Mouse (Mus musculus) layer of hippocampus, postnatal 25 days (tissue): ENCODE results near the gene Cltc. TPM values are rescaled to one million over a fixed set of nuclear protein-coding genes. Genes with fewer than 3 reads are reported as not detected.
"Not testable (repeated sequence)": the region's sequence is repeated elsewhere in the genome, so short reads cannot be mapped to it uniquely, and the experiment has no call there.

ENCODE experiments used
- DNase-seq, 2 experiments: peaks; one replicate each; pipeline ENCODE4 v3.0.0; 2022; ENCODE audit warnings: mixed read lengths in 2 of 2, low spot score in 1 of 2; ENCODE audit errors: extremely low spot score in 1 of 2
- total RNA-seq, 2 experiments: library from RNA; stranded (reverse); gene quantifications; 2 replicates each; pipeline ENCODE4 v1.2.3; 2021

The Cltc gene
- 100 to 1,000 TPM; 453 to 461 TPM for total RNA-seq

DNA sequence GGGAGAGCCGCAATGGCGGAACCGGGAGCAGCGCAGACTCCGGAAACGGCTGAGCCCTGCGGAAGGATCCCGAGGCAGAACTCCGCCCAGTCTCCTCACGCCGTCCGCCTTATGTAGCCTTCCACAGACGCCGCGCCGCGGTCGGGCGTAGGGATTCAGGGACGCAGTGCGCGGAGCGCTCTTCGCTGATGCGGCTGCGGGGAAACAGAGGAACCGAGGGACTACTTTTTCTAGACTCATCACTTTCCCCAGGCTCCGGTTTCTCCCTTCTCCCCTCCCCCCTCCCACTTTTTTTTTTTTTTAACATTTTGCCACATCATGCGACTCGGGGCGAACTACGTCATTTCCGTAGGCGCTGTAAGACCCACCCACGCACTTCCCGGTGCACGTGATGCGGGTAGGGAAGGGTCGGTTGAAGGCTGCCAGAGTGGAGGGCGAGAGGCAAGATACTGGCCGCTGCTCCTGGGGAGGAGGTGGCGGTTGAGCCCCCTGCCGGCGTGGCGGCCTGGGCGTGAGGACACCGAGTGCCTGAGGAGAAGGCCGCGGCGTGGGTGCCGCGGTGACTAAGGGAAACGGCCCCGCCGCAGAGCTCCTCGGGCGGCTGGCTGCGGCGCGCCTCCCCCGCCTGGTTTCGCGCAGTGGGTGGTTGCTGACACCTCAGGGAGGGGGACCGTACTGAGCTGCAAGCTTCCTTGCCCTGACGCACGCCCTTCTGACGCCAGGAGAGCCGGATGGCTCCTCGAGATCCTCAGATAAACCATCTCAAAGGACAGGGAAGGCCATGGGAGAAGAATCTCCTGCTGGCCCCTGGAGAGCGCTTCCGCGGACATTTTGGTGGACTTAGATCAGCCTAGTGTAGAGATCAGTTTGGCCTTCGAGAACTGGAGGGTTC lies at the start of gene Cltc:
Gene Cltc (minus strand): TSS at position 86 of the 892 bp plus-strand sequence.
- peak; percentile 93 to 98 for DNase-seq

DNA sequence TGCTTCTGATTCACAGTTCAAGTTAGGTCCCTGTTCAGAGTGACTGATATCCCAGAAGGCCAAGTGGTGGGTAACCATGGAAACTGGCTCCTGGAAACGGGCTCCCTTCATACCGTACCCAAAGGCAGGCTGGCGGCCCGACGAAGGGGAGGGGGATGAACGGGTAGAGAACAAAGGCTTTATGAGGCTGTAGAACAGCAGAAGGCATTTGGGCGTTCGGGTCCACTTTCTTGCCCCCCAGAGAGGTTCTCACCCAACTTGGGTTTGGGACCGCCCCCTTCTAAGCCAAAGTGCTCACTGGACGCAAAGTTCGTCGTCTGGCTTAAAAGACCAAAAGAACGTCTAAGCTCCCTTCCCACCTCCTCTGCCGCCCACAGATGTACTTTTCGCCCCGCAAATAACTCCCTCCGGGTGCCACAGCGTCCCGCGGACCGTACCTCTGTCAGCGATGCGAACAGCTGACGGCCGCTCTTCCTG lies 49.7 kb upstream of the Cltc start:
- peak in 1 of 2 experiments; percentile 55 for DNase-seq

DNA sequence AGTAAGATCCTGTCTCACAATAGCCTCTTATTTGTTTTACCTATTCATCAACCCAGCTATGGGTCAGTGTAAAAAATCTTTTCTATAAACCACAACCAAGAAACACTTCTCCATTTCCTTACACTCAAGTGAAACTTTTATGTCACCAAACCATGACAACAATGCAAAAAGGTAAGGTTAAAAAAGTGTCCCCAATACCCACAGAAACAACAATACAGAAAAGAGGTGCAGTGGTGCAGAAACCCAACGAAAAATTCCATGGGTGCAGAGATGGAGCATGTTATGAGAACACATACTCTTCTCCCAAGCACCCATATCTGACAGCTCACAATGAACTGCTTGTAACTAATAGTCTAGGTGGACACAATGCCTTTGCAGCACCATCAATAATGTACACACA lies 36.8 kb upstream of the Cltc start:
- no peak for DNase-seq

DNA sequence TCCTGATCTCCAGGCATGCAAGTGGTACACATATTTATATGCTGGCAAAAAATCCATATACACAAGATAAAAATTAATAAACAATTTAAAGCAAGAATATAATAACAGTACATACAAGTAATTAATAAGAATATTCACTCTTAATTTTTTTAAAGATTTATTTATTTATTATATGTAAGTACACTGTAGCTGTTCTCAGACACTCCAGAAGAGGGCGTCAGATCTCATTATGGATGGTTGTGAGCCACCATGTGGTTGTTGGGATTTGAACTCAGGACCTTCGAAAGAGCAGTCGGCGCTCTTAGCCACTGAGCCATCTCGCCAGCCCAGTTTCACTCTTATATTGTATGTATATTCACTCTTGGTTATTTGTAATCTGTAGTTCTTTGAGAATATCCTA lies 30.1 kb upstream of the Cltc start:
- DNase-seq = not testable (repeated sequence)

DNA sequence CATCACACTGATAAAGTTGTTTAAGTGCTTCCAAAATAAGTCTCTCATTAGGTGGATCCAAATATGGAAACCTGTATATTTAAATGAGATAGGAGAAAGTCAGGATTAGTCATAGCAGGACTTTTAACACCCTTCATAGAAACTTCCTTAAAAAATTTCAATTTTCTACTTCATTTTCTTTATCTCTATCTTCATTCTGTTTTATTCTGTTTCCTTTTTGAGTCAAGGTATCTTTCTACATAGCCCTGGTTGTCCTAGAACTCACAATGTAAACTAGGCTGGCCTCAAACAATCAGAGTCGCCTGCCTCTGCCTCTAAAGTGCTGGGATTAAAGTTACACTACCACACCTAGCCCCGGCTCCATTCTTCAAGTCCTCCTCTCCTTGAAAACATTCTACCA lies 28.4 kb upstream of the Cltc start:
- DNase-seq = no peak

DNA sequence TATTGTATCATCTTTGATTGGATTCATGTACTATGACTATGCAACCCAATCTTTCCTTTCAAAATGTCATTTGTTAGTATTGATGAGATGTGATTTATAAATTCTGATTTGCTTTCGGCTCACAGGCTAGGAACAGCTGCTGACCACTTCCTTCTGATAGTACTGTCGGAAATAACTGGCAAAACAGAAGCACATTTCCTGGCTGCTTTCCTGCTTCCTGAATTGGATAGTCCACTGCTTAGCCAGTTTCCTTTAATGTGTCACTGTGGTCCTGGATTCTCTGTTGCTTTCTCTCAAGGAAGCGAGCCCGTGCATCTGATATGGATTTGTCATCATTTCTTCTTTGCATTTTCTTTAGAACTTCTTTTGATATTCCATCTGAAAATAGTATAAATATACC lies 12.5 kb upstream of the Cltc start:
- DNase-seq = no peak

DNA sequence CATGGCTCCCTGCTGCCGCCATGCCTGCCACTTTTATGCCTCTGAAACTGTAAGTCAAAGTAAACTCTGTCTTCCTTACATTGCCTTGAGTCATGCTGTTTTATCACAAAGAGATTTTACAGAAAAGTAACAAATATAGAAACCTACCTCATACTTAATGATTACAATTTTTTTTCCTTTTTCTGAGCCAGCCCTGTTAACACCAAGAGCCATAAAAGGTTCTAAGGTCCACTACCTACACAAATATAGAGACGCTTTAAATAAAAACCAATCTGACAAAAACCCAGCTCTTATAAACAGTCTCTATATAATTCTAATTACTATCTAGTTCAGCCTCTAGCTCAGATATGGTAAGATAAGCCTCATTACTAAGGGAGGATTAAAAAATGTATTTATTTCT lies 7.1 kb upstream of the Cltc start:
- no peak for DNase-seq

DNA sequence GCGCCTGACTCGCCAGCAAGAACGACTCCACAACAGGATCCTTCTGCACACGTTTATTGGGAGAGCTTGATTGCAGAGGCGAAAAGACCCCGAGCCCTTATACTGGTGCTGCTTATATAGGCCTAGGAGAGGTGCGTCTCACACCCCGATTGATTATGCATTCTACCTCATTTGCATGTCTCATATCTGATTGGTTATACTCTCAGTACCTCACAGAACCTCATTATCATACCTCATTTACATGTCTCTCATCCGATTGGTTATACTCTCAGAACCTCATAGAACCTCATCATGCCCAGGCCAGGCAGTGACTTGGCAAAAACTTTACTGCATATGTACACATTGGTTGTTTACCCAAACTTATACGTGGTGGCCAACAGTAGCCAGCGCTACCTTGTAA lies 5.8 kb upstream of the Cltc start:
- not testable (repeated sequence) for DNase-seq

DNA sequence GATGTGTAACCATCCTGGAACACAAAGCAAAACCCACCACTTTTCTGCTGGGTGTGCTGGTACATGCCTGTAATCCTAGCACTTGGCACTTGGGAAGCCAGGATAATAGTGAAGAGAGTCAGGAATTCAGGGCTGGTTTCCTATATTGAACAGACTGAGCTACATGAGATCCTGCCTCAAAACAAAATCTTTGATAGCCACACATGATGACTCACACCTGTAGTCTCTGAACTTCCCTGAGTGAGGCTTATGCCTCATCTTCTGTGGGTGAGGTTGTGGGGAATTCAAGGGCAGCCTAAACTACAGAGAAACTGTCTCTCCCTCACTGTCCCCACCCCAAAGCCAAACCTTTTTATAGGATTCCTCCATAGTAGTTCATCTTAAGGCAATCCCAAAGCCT lies 3.0 kb upstream of the Cltc start:
- DNase-seq = no peak

DNA sequence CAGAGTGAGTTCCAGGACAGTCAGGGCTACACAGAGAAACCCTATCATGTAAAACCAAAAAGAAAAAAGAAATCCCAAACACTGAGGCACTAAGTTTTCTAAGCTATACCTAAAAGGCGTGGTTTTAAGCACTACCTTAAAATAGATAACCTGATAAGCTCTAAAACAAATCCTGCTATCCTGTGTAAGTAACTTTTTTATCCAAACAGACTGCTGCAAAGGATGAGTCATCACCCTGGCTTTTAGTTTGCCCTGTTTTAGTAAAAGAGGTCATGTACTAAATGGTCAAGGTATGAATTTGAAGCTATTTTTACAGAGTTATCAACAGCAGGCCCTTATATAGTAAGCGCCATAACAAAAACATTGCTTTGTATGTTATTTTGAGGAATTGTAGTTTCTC lies 2.5 kb upstream of the Cltc start:
- DNase-seq = no peak

DNA sequence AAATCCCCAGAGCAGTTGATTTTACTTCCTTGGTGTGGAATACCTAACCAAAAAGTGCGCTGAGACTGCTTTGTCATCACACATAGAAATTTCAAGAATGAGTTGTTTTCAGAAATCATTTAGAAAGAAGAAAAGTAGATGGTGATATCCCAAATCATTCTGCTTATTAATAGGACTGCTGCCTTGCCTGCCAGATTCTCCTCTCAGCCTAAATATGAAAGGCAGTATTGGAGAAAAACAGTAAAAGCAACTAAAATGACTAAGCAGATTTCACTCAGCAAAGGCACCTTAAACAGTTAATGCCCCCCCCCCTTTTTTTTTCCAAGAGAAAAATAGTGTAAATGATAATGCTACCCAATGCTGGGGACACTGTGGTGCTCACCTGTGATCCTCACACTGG lies 1.9 kb upstream of the Cltc start:
- no peak for DNase-seq

DNA sequence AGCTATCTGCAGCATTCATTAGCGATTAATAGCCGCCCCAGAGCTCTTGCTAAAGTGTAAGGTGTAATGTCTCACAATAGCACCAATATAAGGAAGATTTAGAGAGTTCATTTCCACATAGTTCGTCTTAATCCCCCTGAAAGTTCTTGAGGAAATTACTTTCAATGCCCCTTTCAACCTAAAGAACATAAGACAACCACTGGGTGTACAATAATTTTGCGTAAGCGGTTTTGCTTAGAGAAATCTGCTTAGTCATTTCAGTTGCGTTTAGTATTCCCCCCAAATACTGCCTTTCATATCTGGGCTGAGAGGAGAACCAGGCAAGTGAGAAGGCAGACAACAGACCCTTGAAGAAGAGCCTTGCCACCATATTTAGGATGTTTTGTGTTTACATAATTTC lies 1.2 kb upstream of the Cltc start:
- no peak for DNase-seq

DNA sequence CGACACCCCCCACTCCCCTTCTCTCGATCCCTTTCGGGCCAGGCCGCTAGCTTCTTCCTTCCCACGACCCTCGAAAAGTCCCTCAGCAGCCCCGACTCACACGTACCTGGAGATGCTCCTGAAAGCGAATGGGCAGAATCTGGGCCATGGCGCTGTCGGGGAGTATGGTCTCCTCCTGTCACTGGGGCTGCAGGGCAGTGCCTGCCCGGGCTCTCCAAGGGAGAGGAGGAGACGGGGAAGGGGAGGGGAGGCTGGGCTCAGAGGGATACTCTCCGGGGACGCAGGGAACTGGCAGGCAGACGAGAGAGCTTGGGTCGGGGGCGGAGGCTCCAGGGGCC lies 254 bp downstream of the Cltc start:
- DNase-seq = no peak

DNA sequence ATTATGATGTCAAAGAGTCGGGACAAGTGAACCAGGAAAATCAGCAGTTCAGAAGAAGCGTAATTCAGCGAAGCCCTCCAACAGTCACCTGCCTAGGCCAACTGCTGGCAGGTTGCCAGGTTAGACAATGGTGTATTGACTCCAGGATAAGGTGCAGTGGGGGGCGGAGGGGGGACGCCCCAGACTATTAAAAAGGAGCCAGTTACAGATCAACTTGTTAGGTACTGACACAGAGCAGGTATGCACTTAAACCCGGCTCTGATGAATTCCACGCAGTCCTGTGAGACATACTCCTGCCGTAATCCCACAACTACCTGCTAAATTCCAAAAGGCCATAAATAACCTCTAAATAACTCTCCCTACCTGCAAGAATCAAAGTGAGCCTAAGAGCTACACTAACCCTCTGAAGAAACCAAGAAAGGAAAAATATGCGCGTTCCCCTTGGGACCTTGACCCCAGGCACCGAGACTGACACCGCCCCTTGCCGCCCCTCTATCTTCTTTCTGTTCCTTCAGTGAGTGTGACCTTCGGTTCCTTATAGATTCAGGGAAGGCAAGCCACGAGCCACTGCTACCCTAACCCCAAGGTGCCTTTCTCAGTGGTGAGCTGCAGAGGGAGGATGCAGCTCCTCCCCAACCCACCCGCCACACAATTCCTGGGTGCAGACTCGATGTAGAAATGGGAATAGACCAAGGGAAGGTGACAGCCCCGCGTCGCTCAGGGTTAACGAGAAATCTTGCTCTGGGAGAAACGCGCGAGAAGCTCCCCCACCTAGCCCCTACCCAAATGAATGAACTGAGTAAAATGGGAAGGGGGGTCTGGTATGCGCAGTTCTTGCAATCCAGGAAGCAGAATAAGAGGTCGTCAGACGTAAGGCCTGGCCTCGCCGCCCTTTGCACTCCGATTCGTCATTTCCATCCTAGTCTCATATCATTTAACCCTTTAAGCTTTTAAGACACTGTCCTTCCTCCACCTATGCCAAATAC lies 916 bp downstream of the Cltc start:
- peak in 1 of 2 experiments; percentile 22 for DNase-seq

DNA sequence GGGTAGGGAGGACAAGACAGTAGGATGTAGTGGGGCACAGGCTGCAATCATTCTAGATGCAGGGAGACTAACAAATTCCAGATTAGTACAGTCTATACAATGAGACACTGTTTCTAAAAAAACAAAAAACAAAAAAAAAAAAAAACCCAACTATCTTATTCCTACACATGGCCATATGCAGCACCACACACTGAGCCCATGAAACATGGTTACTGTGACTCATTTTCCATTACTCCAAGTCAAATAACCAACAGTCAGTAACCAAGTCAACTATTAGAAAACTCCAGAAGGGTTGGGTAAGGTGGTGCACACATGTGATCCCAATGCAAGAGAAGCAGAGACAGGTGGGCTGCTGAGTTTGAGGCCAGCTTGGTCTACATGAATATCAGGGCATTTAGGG lies 5.0 kb downstream of the Cltc start:
- no peak for DNase-seq

DNA sequence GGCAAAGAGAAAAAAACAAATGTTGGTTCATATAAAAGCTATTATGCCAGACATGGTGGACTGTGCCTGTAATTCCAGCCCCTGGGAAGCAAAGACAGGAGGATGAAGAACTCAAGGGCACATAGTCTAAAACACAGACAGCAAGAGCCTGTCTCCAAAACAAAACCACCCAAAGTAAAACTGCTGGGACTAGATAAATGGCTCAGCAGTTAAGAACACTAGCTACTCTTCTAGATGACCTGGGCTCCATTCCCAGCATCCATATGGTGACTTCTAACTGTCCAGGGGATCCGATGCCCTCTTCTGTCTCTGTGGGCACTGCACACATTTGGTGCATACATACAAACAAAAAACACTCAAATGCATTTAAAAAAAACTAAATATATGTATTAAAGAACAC lies 6.4 kb downstream of the Cltc start:
- DNase-seq = no peak

DNA sequence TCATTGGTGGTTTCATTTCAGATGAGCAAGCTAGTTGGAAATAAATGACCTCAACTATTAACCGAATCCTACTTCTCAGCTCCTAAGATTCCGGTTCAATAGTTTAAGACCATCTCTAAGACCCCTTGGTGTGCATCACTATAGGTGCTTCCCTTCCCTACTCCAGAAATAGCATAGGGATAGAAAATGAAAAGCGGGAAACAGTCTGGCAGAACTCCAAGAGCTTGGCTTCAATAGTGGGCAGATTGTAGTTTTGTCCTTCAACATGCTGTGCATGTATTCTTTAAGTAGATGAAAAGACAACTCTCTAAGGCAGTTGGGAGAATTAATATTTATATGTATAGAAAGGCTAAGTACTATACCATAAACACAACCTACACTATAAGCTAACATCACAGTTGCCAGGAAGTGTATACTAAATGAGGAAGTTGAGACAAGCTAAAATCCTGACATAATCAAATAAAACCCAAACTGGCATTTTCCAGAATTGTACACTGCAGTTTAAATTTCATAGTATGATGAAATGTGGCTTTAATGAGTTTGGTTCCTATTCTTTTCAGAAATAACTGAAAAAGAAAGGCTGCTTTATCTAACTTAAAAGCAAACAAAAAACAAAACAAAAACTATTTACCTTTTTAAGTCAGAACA lies 7.5 kb downstream of the Cltc start:
- DNase-seq = no peak

DNA sequence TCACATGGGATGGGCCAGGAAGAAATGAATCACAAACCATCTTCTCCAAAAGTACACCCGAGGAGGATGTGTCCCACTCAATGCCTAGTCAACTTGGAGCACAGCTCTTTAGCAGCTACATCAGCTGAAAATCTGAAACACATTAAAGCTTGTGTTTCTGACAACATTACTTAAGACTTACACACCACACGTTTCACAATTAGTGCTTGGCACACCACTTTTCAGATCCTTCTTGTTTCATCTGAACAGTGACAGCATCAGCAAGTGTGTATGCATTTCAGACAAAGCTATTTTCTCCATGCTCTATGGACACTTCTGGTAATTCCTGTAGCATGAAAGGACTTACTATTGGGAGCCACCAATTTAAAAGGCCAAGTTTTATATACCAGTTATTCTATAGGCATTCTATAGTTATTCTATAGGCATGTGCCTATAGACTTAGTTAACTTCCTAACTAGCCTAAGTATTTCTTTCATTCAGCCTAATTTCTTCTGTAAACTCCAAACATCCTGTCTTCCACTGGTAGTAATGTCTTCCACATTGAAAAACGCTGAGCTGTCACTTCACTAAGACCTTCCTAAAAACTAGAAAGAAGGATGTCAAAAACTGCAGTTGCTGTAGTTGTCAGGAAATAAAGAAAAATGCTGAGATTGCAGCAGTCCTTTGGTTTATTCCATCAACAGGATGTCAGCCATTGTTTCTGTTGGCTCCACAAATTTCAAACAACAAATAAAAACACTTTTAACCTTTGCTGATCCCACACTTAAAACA lies 11.5 kb downstream of the Cltc start:
- DNase-seq = no peak

DNA sequence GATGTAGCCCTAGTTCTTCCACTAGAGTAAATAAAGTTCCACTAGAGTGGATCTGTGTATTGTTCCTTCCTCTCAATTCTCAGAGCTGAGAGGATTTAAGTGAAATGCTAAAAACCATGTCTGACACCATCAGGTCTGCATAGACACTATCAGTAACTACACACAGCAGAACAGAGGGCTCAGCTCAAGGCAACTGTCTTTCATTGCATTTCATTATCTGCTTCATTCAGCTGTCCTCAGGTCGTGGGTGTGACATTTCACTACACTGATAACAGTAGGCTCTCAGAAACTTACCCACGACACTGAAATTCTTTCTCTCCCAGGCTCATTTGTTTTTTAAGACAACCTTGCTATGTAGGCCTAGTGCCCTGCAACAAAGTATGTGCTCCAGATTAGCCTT lies 14.8 kb downstream of the Cltc start:
- no peak for DNase-seq

DNA sequence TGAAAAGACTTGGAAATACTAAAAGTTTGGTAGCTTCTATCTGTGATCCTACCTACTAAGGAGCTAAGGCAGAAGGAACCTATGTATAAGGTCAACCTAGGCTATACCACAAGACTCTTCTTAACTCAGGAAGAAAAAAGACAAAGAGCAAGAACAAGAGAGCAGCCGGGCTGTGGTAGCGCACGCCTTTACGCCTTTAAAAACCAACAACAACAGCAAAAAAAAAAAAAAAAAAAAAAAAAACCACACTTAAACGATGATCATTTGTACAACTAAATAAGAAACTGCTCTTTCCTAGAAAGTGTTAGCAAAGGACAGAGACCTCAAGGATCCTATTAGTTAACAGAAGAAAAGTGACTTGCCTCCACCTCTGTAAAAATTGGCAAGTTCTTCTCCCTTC lies 15.9 kb downstream of the Cltc start:
- DNase-seq = no peak
